Mouse (Mus musculus) brown adipose tissue, adult 24 weeks (tissue): ENCODE measurements around the gene Ces4a. TPM values are rescaled to one million over a fixed set of nuclear protein-coding genes. Genes with fewer than 3 reads are reported as not detected.

Source experiments
- H3K27ac ChIP-seq: fragments of 200-500 bp; replicated peaks from 2 replicates; pipeline ENCODE4 v1.5.1; 2012; ENCODE audit warnings: low read depth, mild to moderate bottlenecking, low read length
- H3K4me1 ChIP-seq: fragments of 200-500 bp; 2 replicates; pipeline ENCODE4 v1.6.1; 2012; ENCODE audit warnings: low read length, mixed read lengths; ENCODE audit not compliant: control insufficient read depth, insufficient read depth, insufficient read length
- H3K4me3 ChIP-seq: fragments of 200-500 bp; 2 replicates; pipeline ENCODE4 v1.5.1; 2012; ENCODE audit warnings: low read depth, mild to moderate bottlenecking, low read length, moderate library complexity; ENCODE audit not compliant: insufficient read depth
- polyA plus RNA-seq: library from polyadenylated mRNA; stranded (reverse); fragments of >200 nt; gene quantifications from 2 replicates; pipeline ENCODE4 v1.2.4, GENCODE M21; 2012; ENCODE audit not compliant: missing spikeins, insufficient read depth, insufficient read length

Gene Ces4a
- polyA plus RNA-seq, 1 experiment, result not detected

DNA sequence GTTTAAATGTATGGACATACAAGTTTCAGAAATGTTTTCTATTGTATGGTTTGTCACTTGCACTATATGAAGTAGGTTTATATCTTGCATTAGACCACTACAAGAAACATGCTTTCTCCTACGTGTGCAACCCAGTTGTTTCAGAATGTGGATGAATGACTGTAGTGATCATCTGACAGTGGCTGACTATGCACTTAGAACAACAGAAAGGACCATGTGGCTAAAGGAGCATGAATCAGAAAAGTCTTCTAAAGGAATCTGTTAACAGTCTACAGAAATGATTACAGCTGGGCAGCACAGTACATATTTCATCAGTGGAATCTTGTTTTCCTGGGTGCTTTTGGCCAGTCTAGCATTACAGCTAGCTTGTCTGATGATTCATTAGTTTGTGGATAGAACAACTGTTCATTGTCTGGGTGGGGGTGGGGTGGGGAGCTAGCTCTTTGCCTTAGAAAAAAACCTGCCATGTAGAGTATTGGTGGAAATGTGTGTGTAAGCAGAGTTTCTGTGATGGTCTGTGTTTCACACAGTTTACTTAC is 54.9 kb downstream of the Ces4a start:
- Histone ChIP-seq H3K4me1 (no peaks in the 10 kb centered on the region), H3K27ac (no peak overlapping the region), H3K4me3 (no peak overlapping the region)

DNA sequence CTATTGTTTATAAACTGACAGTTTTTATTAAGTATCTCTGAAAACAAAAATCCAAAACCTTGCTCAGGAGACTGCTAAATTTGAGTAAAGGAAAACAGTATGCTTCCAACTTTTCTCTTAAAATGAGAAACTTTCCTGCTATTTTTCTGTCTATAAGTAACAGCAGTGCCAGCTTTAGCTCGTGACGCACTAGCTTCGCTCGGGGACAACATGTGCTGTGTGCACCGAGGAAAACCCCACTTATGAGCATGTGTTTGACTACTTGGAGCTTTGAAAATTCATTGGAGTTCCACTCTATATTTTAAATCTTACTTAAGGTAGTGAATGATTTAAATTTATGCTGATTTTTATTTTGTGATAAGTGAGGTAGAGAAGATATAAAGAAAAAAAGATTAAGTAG is 60.6 kb downstream of the Ces4a start:
- Histone ChIP-seq H3K4me1 (no peaks in the 10 kb centered on the region), H3K27ac (no peak overlapping the region), H3K4me3 (no peak overlapping the region)

Other genes starting within 250 kb of the Ces4a start
- not detected in 2 replicates for gene Ces2e, start 205.5 kb upstream of the Ces4a start, polyA plus RNA-seq
- not detected in 2 replicates for gene Ces2f, start 184.4 kb upstream of the Ces4a start, polyA plus RNA-seq
- 1.5 and 2.6 TPM in 2 replicates for gene Ces2g, start 170.1 kb upstream of the Ces4a start, polyA plus RNA-seq
- gene Ces2h, start 130.9 kb upstream of the Ces4a start, polyA plus RNA-seq, result not detected in 2 replicates
- 0.91 TPM in 1 of 2 replicates, not detected in the other for gene Ces3a, start 83.2 kb upstream of the Ces4a start, polyA plus RNA-seq
- not detected in 2 replicates for gene Ces3b, start 48.0 kb upstream of the Ces4a start, polyA plus RNA-seq
- gene Cbfb, start 38.9 kb downstream of the Ces4a start, polyA plus RNA-seq, result 14.0 and 14.7 TPM in 2 replicates
- 15.1 and 17.8 TPM in 2 replicates for gene D230025D16Rik, start 93.3 kb downstream of the Ces4a start, polyA plus RNA-seq
- gene B3gnt9, start 123.4 kb downstream of the Ces4a start, polyA plus RNA-seq, result 1.9 and 2.8 TPM in 2 replicates
- gene Tradd, start 132.8 kb downstream of the Ces4a start, polyA plus RNA-seq, result 5.1 TPM in 2 replicates
- gene Fbxl8, start 132.8 kb downstream of the Ces4a start, polyA plus RNA-seq, result 2.0 TPM in 2 replicates
- 5.0 and 6.9 TPM in 2 replicates for gene Hsf4, start 138.0 kb downstream of the Ces4a start, polyA plus RNA-seq
- 57.4 and 71.2 TPM in 2 replicates for gene Nol3, start 144.3 kb downstream of the Ces4a start, polyA plus RNA-seq
- gene 4931428F04Rik, start 158.1 kb downstream of the Ces4a start, polyA plus RNA-seq, result 0.63 and 1.4 TPM in 2 replicates
- 0.83 and 3.3 TPM in 2 replicates for gene Exoc3l, start 164.3 kb downstream of the Ces4a start, polyA plus RNA-seq
- gene E2f4, start 165.9 kb downstream of the Ces4a start, polyA plus RNA-seq, result 22.5 and 27.0 TPM in 2 replicates
- gene Elmo3, start 173.8 kb downstream of the Ces4a start, polyA plus RNA-seq, result 1.1 and 4.7 TPM in 2 replicates
- 0.83 and 0.99 TPM in 2 replicates for gene Lrrc29, start 194.5 kb downstream of the Ces4a start, polyA plus RNA-seq
- gene Tmem208, start 194.6 kb downstream of the Ces4a start, polyA plus RNA-seq, result 60.5 and 72.6 TPM in 2 replicates
- 2.1 and 3.3 TPM in 2 replicates for gene Fhod1, start 216.2 kb downstream of the Ces4a start, polyA plus RNA-seq
- gene Slc9a5, start 217.0 kb downstream of the Ces4a start, polyA plus RNA-seq, result 0.24 TPM in 1 of 2 replicates, not detected in the other
- not detected in 2 replicates for gene Plekhg4, start 241.5 kb downstream of the Ces4a start, polyA plus RNA-seq